Mouse (Mus musculus) ovary, postnatal 36 days (tissue): ENCODE results near the gene Pde5a.
A peak's percentile ranks its signal among the peaks of the same experiment; 100 is the strongest.

Experiments used
- DNase-seq: peaks from one replicate; pipeline ENCODE4 v3.0.0; 2022; ENCODE audit warnings: low spot score, mixed read lengths

The Pde5a gene

GRCm38 (mm10) chr3:122728852-122729600, at the start of gene Pde5a:
Gene Pde5a (plus strand): TSS chr3:122728947.
- DNase-seq: peak; percentile 83

GRCm38 (mm10) chr3:122680851-122681250, 47.9 kb upstream of the Pde5a start:
- DNase-seq: no peak

DNA sequence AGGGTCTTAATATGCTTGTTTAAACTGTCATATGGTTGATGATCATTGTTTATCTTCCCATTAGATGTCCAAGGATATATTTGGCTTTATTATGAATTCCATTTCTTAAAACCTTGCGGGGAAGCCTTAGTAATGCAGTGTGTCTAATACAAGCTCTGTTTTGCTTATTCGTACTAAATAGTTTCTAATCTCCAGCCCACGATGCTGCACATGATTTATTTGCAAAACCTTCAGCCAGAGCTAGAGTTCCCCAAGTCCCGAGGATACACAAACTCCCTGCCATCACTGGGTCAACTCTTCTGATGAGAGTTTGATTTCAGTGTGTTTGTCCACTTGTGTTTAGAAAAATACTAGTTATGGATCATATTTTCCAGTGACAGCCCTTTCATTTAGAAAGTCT, 46.4 kb upstream of the Pde5a start:
- DNase-seq: no peak

- DNase-seq: no peak
Observed at GRCm38 (mm10) chr3:122684832-122685231, 43.9 kb upstream of the Pde5a start.

- DNase-seq: no peak
Observed at GRCm38 (mm10) chr3:122693039-122693438, 35.7 kb upstream of the Pde5a start.

- no peak for DNase-seq
Observed at GRCm38 (mm10) chr3:122695870-122696269, 32.9 kb upstream of the Pde5a start.

- no peak for DNase-seq
Observed at GRCm38 (mm10) chr3:122696672-122697071, 32.1 kb upstream of the Pde5a start.

DNA sequence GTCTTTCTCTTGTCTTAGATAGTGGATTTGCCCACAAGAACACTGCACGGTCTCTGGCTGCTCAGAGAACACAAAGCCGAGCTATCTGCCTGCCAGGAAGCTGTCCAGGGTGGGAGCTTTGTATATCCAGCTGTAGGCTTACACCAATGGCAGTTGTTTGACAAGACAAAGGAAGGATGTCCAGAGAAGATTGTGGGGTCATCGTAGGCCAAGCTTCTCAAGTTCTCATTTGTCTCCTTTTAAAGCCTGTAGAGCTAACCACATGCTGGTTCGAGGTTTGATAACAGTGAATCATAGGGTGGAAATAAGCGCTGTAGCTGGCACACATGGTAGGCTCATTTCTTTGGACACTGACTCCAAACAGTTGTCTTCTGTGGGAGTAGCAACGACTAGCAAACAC, 24.5 kb upstream of the Pde5a start:
- DNase-seq: no peak

- no peak for DNase-seq
Observed at GRCm38 (mm10) chr3:122705246-122705645, 23.5 kb upstream of the Pde5a start.

DNA sequence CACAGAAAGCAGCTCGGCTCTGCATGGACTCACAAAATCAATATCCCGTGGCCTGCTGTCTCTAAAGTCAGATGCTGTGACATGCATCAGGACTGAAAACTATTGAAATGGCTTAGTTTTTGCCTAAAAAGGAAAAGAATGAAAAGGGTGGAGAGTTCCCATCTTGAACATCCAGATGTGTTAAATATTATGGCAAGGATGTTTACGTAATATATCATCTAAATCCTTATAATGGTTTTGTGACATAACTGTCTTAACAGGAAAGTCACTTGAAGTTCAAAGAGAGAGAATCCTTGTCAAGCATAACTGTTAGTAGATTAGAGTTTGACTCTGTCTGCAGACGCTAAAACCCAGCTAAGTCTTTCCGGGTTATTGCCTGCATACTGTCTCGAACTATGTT, 20.3 kb upstream of the Pde5a start:
- DNase-seq: no peak

GRCm38 (mm10) chr3:122710141-122710540, 18.6 kb upstream of the Pde5a start:
- DNase-seq: no peak

DNA sequence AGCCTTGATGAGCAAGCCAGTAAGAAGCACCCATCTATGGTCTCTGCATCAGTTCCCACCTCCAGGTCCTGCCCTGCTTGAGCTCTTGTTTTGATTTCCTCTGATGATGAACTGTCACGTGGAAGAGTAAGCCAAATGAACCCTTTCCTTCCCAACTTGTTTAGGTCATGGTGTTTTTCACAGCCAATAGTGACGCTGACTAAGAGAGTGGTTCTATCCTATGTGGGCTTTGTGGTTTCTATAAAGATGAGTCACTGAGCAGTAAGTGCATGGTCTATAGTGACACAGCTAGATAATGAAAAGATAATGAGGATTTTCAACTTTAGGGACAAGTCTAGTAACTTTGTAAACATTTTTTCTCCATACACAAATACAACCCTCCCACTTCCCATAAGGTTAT, 10.1 kb upstream of the Pde5a start:
- DNase-seq: no peak

DNA sequence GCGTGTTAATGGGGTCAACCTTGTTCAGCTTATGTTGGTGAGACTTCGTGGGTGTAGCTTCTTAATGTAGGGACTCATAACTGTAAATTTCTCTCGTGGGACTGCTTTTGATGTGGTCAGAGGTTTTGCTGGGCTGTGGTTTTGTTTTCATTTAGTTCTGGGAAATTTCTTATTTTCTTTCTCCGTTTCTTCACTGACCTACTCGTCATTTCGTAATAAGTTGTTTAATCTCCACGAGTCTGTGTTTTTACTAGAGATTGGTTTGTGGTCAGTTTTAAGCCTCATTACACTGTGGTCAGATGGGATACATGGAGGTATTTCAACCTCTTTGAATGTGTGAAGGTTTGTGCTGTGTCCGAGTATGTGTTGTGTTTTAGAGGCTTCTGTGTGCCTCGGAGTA, 7.2 kb upstream of the Pde5a start:
- no peak for DNase-seq

DNA sequence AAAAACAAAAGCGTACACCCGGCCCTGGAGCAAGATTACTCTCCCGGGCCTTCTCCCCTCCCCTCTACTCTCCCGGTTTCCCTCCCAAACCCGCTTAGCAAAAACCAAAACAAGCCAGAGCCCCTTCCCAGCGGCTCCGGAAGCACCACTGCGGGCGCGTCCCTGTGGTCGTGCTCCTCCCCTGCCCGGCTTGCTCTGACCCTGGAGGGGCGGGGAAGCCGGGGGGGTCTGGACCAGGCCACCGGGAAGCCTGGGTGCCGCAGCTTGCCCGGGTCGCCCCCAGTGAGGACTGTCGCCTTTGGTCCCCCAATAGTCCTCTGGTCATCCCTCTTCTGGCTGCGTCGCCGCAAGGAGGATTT, 833 bp downstream of the Pde5a start:
- DNase-seq: peak; percentile 71

- peak; percentile 80 for DNase-seq
Observed at GRCm38 (mm10) chr3:122729960-122730740, 1.4 kb downstream of the Pde5a start.

DNA sequence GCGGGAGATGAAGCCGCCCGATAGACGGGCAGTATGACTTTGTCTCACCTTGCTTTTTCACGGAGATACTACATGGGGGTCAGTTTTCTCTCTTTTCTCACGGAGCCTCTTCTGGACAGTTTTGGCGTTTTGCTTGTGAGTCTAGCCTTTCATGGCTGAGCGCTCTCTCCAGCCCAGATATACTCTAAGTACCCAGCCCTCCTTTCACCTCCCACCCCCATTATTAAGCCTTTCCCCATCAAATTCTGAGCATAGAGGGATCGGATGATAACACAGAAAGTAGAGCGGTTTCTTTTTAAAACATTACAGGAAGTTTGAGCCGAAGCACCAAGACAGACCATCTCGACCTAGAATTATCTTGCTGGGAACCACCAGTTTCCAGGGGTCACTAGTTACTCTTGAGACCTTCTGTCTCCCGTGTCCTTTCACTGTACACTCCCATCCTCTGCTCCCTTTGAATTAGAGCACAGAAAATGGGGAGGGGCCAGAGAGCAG, 2.0 kb downstream of the Pde5a start:
- no peak for DNase-seq

DNA sequence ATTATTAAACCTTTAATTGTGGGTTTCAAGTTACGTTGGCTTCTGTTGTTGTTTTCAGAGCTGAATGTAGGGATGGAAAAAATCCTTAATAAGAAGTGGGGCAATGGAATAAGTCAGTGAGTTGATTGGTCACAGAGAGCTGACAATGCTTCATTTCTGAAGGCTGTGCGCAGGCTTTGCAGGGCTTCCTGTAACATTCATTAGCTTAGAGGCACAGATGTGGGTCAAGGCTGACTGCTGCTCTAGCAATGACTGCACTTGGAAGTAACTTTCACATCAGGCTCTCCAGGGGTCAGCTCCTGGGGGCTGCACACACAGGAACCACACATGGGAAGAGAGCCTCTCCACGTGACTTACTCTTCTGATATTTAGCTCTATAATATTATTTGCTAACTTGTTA, 5.1 kb downstream of the Pde5a start:
- DNase-seq: no peak

DNA sequence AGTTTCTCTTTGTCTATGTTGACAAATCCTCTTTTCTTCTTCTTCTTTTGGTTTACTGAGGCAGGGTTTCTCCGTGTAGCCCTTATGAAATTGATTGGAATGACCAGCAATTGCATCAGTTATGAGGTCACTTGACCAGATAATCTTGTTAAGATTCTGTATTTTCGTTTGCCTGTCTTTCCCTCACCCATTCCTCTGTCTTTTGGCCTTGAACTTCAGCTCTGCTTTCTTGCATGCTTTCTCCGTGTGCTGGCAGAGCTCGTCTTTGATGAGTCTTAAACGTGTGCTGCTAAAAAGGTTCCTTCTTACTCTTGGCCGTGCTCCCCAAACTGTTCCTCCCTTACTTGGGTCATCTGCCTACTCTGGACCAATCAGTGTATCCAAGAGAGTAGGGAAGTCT, 5.6 kb downstream of the Pde5a start:
- no peak for DNase-seq

GRCm38 (mm10) chr3:122739460-122739859, 10.7 kb downstream of the Pde5a start:
- DNase-seq: no peak

DNA sequence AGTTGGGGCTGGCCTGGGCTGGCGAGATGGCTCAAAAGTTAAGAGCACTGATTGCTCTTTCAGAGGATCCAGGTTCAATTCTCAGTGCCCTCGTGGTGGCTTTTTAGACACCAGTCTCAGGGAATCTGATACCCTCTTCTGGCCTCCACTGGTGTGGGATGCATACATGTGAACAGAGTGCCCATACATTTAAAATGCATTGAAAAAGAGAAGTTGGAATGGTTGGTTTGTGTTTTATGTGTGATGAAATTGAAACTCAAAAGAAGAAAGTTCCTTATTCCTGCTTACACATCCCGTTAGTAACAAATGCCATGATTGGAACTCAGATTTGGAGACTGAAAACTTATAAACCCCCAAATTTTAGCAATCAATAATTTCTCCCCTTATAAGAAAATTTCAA, 15.5 kb downstream of the Pde5a start:
- no peak for DNase-seq

DNA sequence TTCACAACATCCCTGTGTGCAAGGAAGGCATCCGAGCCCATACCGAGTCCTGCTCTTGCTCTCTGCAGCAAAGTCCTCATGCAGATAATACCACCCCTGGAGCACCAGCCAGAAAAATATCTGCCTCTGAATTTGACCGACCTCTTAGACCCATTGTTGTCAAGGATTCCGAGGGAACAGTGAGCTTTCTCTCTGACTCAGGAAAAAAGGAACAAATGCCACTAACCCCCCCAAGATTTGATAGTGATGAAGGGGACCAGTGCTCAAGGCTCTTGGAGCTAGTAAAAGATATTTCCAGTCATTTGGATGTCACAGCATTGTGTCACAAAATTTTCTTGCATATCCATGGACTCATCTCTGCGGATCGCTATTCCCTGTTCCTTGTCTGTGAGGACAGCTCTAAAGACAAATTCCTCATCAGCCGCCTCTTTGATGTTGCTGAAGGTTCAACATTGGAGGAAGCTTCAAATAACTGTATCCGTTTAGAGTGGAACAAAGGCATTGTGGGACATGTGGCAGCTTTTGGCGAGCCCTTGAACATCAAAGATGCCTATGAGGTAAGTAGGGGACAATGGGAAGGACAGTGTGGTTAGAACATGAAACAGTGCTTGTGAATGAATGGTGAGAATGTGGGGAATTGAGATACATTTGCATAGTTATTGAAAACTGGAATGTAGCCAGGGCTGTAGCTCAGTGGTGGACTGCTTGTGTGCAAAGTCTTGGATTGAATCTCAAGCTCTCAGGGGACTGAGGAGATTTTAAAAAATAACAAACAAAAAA, 19.4 kb downstream of the Pde5a start:
- no peak for DNase-seq

DNA sequence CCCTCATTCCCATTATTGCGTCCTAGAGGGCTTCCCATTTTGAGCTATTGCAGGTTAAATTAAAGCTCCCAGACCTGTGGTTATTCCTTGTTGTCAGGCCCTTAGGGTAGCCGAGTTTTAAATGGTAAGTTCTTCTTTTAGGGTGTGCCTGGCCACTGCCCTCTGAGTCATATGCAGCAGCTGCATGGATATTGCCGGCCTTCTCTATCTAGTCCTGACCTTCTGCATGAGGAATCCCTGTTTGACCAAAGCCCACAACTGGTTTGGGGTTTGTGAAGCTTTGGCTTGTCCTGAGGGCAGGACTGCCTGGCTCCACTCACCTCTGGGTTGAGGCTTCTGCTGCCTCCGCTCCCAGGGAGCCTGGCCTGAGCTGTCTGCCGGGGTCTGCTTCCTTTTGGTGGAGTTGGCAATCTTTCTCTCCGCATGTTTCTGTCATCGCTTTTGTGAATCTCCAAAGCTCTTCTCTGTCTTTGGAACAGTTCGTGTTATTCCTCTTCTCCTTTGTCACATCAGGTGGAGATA, 34.6 kb downstream of the Pde5a start:
- DNase-seq: no peak
